Mouse (Mus musculus): ENCODE measurements around the gene Spatc1l. TPM values are rescaled to one million over a fixed set of nuclear protein-coding genes. Genes with fewer than 3 reads are reported as not detected.

Spatc1l gene
- polyA plus RNA-seq, 1 experiment from 2014 or later = 0.22 TPM

DNA sequence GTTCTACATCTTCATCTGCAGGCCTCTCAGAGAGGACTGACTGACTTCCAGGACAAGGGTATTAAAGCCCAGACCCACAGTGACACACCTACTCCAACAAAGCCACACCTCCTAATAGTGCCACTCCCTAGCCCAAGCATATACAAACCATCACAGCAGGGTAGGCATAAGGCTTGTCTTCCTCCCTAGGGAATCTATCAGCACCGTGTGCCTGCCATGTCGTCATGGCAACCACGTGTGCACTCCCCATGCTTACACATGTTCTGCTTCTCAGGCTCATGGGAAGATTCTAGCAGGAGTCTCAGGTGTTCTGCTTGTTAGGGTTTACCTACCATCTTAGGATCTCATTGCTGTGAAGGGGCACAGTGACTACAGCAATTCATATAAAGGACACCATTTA is 10.5 kb upstream of the Spatc1l start:
- Histone ChIP-seq H3K9ac (no peak overlapping the region), H3K36me3 (ENCODE audit: poor library complexity, severe bottlenecking) (peaks cover 93% of the 10 kb centered on the region), H3K4me3 (no peak overlapping the region), H3K4me1 (no peaks in the 10 kb centered on the region), H3K9me3 (replicated peaks) (no peaks in the 10 kb centered on the region), H3K4me2 (no peak overlapping the region), H3K27ac (no peak overlapping the region), H3K27me3 (no peaks in the 10 kb centered on the region)
- 77% methylated on average over 3 of the region's 3 CpGs for WGBS
- ATAC-seq = no peak

DNA sequence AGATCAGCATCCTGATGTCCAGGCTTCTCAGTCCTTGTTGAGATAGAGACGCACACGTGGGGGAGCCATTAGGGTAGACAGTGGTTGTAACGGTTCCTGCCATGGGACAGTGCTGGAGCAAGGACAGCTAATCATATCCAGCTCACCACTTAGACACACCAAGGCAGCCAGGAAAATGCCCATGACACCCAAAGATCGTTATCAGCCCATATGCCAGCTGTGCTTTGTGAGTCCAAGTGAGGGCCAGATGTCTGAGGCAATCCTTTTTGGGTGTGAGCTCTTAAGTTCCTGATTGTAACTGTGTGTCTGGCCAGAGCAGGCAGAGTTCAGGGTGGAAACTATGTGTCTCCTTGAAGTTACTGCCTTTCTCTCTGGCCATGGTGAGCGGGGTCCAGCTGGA is 8.0 kb upstream of the Spatc1l start:
- H3K27me3 ChIP-seq = no peaks in the 10 kb centered on the region
- no peak overlapping the region for H3K4me2 ChIP-seq
- no peak overlapping the region for H3K9ac ChIP-seq
- WGBS = 89% methylated on average over 5 of the region's 5 CpGs
- H3K4me3 ChIP-seq = no peak overlapping the region
- no peaks in the 10 kb centered on the region for H3K4me1 ChIP-seq
- H3K27ac ChIP-seq = no peak overlapping the region
- H3K36me3 ChIP-seq (ENCODE audit: poor library complexity, severe bottlenecking) = peaks cover 68% of the 10 kb centered on the region
- H3K9me3 ChIP-seq (replicated peaks) = no peaks in the 10 kb centered on the region
- ATAC-seq = no peak

DNA sequence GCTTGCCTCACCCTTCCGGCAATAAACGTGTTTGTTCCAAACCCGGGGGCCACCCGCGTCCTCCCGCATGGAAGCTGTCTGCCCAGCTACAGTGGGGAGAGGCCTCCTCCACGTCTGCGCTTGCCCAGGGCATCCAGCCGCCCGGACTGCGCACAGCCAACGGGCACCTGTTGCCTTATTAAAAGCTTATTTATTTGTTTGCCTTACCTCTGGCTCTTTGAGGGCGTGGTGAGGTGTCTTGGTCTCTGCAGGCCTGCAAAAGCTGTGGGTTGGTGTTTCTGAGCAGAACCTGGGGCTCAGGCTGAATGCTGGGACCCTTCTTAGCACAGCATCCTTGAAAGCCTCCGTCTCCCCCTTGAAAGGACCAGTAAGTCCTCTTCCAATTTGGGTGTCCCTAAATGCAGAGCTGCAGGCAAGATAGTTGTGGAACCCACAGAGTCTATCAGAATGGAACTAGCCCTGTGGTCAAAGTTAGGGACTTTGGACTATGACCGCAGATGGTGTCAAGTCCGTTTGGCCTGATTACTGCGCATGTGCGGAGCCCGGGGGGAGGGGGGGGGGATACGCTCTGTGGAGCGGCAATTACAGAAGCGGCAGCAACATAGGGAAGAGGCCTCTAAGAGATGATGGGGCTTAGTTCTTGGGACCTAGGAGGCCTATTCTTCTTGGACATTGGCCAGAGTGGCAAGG is 8.1 kb downstream of the Spatc1l start:
- Histone ChIP-seq H3K27ac (no peak overlapping the region), H3K27me3 (no peaks in the 10 kb centered on the region), H3K4me2 (no peak overlapping the region), H3K36me3 (ENCODE audit: poor library complexity, severe bottlenecking) (no peaks in the 10 kb centered on the region), H3K9me3 (replicated peaks) (no peaks in the 10 kb centered on the region), H3K4me3 (no peak overlapping the region), H3K4me1 (no peaks in the 10 kb centered on the region), H3K9ac (no peak overlapping the region)
- 95% methylated on average over 22 of the region's 22 CpGs for WGBS
- ATAC-seq = no peak

DNA sequence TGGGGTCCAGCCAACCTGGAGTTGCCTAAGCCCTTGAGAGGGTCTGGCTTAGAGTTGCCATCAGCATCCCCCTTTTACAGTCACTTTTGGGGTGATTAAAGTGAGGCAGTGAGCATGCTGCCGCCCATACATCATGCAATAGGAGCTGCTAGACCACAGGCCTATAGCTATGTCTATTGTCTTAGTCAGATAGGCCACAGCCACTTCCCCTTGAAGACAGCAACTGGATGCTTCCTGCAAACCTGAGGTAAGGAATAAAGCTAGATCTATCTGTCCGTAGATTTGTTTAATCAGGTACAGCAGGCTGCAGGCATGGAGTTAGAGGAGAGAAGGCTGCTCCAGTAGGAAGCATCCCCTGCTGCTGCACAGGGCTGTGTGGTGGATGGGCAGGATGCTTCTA is 9.0 kb downstream of the Spatc1l start:
- Histone ChIP-seq H3K4me2 (no peak overlapping the region), H3K4me3 (no peak overlapping the region), H3K9me3 (replicated peaks) (no peaks in the 10 kb centered on the region), H3K27ac (no peak overlapping the region), H3K4me1 (no peaks in the 10 kb centered on the region), H3K27me3 (no peaks in the 10 kb centered on the region), H3K9ac (no peak overlapping the region), H3K36me3 (ENCODE audit: poor library complexity, severe bottlenecking) (no peaks in the 10 kb centered on the region)
- ATAC-seq = no peak
- 79% methylated on average over 2 of the region's 2 CpGs for WGBS

DNA sequence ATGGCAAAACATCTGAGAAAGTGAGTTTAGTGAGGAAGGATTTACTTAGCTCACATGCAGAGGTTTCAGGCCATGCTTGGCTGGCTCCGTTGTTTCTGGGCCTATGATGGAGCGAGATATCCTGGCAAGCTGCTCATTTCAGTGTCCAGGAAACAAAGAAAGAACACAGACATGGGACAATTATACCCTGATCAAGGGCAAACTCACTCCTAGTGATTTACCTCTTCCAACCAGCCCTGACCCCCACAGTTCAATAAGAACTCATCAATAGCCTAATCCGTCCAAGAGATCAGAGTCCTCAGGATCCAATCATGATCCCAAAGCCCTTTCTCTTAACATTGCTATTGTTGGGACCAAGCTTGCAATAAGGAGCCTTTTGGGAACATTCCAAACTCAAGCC is 10.1 kb downstream of the Spatc1l start:
- H3K36me3 ChIP-seq (ENCODE audit: poor library complexity, severe bottlenecking) = no peaks in the 10 kb centered on the region
- no peak overlapping the region for H3K9ac ChIP-seq
- H3K9me3 ChIP-seq (replicated peaks) = no peaks in the 10 kb centered on the region
- ATAC-seq = no peak
- no peaks in the 10 kb centered on the region for H3K4me1 ChIP-seq
- H3K4me3 ChIP-seq = no peak overlapping the region
- no peak overlapping the region for H3K4me2 ChIP-seq
- 30% methylated on average over 3 of the region's 3 CpGs for WGBS
- H3K27me3 ChIP-seq = no peaks in the 10 kb centered on the region
- H3K27ac ChIP-seq = no peak overlapping the region

DNA sequence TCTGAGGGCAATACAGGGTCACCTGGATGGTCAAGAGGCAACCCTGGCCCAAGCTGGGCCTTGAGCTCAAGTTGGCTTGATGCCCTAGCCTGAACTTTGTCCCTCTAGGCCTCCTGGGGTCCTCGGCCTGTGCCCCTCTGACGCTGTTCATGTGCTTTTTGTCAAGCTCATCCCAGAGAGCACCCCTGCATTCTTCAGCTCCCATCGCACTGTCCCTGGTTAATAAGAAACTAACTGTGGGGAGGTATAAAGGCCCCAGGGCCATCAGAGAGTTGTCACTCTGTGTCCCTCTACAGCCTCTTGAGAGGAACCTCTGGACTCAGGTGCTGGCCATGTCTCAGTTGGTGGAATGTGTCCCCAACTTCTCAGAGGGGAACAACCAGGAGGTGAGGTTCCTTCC is 13.3 kb downstream of the Spatc1l start, which contains the start of gene Ftcd:
Gene Ftcd, plus strand, starts transcription at position 275 of the 400 bp plus-strand sequence.
- no peaks in the 10 kb centered on the region for H3K4me1 ChIP-seq
- no peak within 1 kb of the TSS for H3K4me3 ChIP-seq
- no peaks in the 10 kb centered on the region for H3K36me3 ChIP-seq (ENCODE audit: poor library complexity, severe bottlenecking)
- 91% methylated on average over 3 of the region's 3 CpGs for WGBS
- no peak within 1 kb of the TSS for H3K27ac ChIP-seq
- H3K9ac ChIP-seq = no peak within 1 kb of the TSS
- no peak for ATAC-seq
- H3K27me3 ChIP-seq = no peaks in the 10 kb centered on the region
- no peaks in the 10 kb centered on the region for H3K9me3 ChIP-seq (replicated peaks)
- no peak within 1 kb of the TSS for H3K4me2 ChIP-seq

DNA sequence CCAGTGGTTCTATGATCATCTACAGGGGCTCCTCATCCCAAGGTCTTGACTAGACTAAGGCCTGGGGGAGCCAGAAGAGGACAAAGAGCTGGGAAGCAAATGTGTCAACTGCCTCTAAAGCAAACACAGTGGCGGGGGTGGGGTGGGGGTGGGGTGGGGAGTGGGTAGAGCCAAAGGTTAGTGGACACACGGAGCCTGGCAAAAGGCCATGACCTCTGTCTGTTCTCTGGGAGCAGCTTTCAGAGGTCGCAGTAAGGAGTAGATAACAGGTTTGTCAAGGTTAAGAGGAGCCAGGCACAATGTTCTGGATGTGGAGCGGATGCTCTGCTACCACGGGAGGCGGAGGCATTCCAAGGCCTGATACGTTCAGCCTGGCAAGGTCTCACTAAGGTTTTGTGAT is 14.8 kb downstream of the Spatc1l start:
- Histone ChIP-seq H3K9ac (no peak overlapping the region), H3K27ac (no peak overlapping the region), H3K4me2 (no peak overlapping the region), H3K27me3 (no peaks in the 10 kb centered on the region), H3K36me3 (ENCODE audit: poor library complexity, severe bottlenecking) (no peaks in the 10 kb centered on the region), H3K4me1 (no peaks in the 10 kb centered on the region), H3K4me3 (no peak overlapping the region), H3K9me3 (replicated peaks) (no peaks in the 10 kb centered on the region)
- no peak for ATAC-seq
- whole genome bisulfite sequencing = 86% methylated on average over 7 of the region's 7 CpGs

DNA sequence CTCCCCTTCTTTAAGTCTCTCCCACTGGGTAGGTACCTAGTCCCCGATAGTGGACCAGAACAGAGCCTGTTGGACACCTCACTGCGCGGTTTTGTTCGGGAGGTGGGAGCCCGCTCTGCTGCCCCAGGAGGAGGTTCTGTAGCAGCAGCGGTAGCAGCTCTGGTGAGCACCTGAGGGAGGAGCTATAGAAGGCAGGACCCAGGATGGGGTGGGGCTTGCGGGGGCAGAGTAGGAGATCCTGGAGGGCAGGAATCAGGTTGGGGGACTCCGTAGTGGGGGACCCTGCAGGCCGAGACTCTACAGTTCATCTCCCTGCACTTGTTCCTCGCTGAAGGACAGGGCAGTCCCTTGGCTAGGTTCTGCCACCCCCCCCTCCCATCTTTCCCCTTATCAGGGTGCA is 22.1 kb downstream of the Spatc1l start:
- H3K4me2 ChIP-seq = peak overlapping the region; percentile 30; the same call in 1 of the 2 replicates
- no peaks in the 10 kb centered on the region for H3K9me3 ChIP-seq (replicated peaks)
- H3K27ac ChIP-seq = no peak overlapping the region
- 11% methylated on average over 10 of the region's 10 CpGs for WGBS
- H3K4me1 ChIP-seq = no peaks in the 10 kb centered on the region
- no peaks in the 10 kb centered on the region for H3K36me3 ChIP-seq (ENCODE audit: poor library complexity, severe bottlenecking)
- H3K27me3 ChIP-seq = peaks cover 8% of the 10 kb centered on the region; the same call in 1 of the 2 replicates
- H3K9ac ChIP-seq = no peak overlapping the region
- no peak for ATAC-seq
- no peak overlapping the region for H3K4me3 ChIP-seq

DNA sequence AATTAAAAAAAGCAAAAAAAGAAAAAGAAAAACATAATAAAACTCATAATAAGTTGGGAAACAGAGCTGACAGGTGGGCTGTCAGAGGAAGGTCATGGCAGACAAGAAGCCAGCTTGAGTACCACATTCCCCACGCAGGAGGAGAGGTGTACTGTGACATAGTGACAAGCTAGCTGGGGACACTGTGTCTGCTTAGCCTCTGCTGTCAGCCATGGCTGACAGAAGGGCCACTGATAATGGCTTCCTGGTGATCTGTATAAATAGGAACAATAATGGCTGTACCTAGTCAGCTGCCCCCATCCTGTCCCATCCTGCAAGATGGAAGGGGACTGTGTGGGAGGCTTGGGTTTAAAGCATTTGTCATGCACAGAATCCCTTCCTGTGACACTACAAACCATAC is 24.1 kb downstream of the Spatc1l start:
- Histone ChIP-seq H3K4me3 (no peak overlapping the region), H3K27me3 (peaks cover 8% of the 10 kb centered on the region; the same call in 1 of the 2 replicates), H3K4me1 (no peaks in the 10 kb centered on the region), H3K27ac (no peak overlapping the region), H3K4me2 (no peak overlapping the region), H3K9me3 (replicated peaks) (no peaks in the 10 kb centered on the region), H3K36me3 (ENCODE audit: poor library complexity, severe bottlenecking) (no peaks in the 10 kb centered on the region), H3K9ac (no peak overlapping the region)
- WGBS = 69% methylated on average over 1 of the region's 1 CpGs
- ATAC-seq = no peak

DNA sequence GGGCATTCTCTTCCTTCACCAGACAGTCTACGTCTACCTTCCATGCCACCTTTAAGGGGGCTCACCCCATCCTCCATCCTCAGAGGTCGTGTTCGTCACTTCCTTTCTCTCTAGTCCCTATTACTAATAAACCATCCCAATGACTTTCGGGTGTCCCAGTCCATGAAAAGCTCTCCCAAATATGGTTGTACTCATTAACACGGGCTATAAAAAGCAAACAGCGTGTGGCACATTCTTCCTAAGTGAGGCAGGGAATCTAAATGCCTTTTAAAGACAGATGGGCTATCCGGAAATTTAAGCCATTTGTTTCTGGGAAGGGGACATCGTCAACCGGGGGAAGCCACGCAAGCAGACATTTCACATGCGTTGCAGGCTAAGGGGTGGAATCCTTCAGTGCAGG is 28.1 kb downstream of the Spatc1l start:
- Histone ChIP-seq H3K27me3 (0 out of 2 replicates have a peak, but pooled peaks cover 3% of the 10 kb centered on the region), H3K9ac (no peak overlapping the region), H3K36me3 (ENCODE audit: poor library complexity, severe bottlenecking) (no peaks in the 10 kb centered on the region), H3K27ac (no peak overlapping the region), H3K4me3 (no peak overlapping the region), H3K9me3 (replicated peaks) (no peaks in the 10 kb centered on the region), H3K4me2 (no peak overlapping the region), H3K4me1 (no peaks in the 10 kb centered on the region)
- no peak for ATAC-seq
- 85% methylated on average over 11 of the region's 11 CpGs for WGBS

DNA sequence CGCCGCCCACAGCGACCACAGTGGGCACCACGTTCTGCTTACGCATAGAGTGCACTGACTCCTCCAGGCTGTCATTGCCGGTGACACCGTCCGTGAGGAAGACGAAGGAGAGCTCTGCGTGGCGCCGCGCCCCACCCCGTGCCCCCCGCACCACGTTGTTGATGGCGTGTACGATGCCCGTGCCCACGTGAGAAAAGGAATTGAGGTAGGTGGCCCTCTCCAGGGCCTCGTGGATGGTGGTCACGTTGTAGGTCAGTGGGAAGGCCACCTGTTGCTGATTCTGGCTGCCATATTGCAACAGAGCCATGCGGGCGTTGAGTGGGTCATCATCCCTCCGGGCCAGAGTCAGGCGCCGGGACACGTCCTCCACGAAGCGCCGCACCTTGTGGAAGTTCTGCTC is 34.3 kb downstream of the Spatc1l start:
- Histone ChIP-seq H3K4me2 (no peak overlapping the region), H3K4me1 (no peaks in the 10 kb centered on the region), H3K27ac (no peak overlapping the region), H3K4me3 (no peak overlapping the region), H3K9me3 (replicated peaks) (no peaks in the 10 kb centered on the region), H3K27me3 (0 out of 2 replicates have a peak, but pooled peaks cover 3% of the 10 kb centered on the region), H3K36me3 (ENCODE audit: poor library complexity, severe bottlenecking) (no peaks in the 10 kb centered on the region), H3K9ac (no peak overlapping the region)
- WGBS = 93% methylated on average over 31 of the region's 31 CpGs
- no peak for ATAC-seq

DNA sequence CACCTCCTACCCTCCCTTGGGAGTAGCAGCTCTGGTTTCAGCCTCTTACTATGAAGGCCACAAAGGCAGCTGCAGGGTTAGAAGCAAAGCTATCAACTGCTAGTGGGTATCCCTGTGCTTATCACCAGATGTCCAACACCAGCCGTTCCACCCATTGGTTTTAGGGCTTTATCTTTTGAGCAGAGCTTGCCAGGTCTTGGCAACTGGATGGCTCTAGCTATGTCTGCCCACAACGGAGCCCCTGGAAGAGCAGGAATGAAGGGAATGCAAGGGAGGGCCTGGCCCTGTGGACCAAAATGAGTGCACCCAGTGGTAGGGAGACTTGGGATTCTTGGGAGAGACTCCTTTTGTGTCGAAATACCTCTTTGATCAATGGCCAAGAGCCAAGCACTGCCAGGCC is 40.6 kb downstream of the Spatc1l start:
- H3K4me3 ChIP-seq = no peak overlapping the region
- no peaks in the 10 kb centered on the region for H3K9me3 ChIP-seq (replicated peaks)
- no peaks in the 10 kb centered on the region for H3K4me1 ChIP-seq
- 92% methylated on average over 3 of the region's 3 CpGs for WGBS
- H3K36me3 ChIP-seq (ENCODE audit: poor library complexity, severe bottlenecking) = no peaks in the 10 kb centered on the region
- H3K27me3 ChIP-seq = no peaks in the 10 kb centered on the region
- no peak overlapping the region for H3K27ac ChIP-seq
- ATAC-seq = no peak
- H3K4me2 ChIP-seq = no peak overlapping the region
- H3K9ac ChIP-seq = no peak overlapping the region

DNA sequence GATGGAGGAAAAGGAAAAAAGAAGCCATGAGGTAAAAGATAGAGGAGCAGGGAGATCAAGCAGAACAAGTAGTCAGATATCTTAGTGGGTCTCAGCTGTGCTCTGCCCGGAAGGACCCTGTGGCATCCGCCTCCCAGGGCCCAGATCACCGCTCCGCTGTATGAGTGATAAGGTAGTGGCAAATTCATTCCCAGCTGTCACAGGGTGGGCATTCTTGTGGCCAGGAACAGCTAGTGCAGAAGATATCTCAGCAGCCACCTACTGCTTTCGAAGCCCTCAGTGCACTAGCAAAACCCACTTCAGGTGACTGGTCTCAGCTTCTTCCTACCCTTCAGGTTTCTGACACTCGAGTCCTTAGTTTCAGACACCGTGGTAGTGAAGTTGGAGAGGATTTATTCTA is 50.4 kb downstream of the Spatc1l start:
- H3K4me2 ChIP-seq = no peak overlapping the region

More for the DNA sequence above, 50.4 kb downstream of the Spatc1l start:
- Histone ChIP-seq H3K9ac (no peak overlapping the region), H3K9me3 (replicated peaks) (no peaks in the 10 kb centered on the region), H3K27ac (no peak overlapping the region), H3K4me3 (no peak overlapping the region), H3K4me1 (no peaks in the 10 kb centered on the region), H3K36me3 (ENCODE audit: poor library complexity, severe bottlenecking) (no peaks in the 10 kb centered on the region), H3K27me3 (no peaks in the 10 kb centered on the region)
- 94% methylated on average over 7 of the region's 7 CpGs for WGBS
- no peak for ATAC-seq

Measured in forebrain, embryonic 13.5 days (tissue).